Mouse (Mus musculus) liver (tissue): ENCODE results near the gene Atg16l2.

Experiments
- DNase-seq: peaks from one replicate; pipeline ENCODE4 v3.0.0-alpha.2; 2020; ENCODE audit warnings: mixed read lengths

The Atg16l2 gene

DNA sequence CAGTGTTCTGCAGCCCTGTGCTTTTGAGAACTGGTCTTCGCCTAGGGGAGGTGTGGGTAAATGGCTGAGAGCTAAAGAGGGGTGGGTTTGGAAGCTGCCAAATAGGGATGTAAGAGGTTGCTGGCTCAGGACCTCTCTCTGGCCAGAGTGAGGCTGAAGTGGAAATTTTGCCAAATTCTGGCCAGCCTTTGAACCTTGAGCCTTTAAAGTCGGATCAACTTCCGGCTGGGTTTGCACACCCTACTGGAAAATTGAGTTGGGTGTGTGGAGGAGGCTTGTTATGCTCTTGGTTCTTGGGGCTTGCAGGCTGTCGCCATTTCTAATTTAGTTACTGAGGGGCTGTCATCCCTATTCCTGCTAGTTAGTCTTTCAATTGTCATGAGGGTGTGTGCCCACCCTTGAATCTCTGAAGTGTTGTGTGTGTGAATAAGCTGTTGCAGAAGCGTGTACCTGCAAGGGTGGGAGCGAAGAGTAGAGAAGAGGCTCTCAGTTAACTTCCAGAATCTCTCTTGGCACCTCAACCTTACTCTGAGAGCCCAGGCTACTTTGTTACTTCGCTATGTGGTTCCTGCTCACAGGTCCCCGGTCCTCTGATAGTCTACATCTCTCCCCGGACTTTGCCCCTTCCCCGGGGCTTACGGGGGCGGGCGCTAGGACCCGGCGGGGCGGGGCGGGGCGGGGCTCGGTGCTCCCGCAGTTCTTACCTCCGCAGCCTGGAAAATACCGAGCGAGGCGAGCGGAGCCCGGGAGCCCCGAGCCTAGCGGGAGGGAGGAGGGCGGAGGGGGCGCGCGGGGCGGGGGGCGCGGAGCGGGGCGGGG is 18.6 kb upstream of the Atg16l2 start:
- peak; percentile 79 for DNase-seq

- DNase-seq, result no peak
Measured at GRCm38 (mm10) chr7:101319796-101320195, 17.7 kb upstream of the Atg16l2 start.

DNA sequence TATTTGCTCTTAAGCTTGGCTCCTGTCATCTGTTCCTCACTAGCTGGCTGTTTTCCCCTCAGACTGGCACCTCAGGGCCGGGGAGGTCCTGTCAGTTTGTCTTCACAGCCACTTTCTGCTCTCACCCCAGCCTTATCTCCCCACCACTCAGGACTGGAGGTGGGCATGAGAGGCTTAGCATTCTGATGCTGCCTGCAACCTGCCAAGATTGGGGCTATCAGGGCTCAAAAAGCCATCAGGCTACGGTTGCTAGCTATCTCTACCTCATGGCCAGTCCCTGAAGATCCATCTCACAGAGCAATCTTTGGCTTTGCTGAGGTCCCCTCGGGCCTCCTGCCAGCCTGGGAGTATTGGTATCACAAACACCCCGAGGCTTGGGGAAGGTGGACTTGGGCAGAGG is 16.8 kb upstream of the Atg16l2 start:
- DNase-seq, result peak; percentile 63

DNA sequence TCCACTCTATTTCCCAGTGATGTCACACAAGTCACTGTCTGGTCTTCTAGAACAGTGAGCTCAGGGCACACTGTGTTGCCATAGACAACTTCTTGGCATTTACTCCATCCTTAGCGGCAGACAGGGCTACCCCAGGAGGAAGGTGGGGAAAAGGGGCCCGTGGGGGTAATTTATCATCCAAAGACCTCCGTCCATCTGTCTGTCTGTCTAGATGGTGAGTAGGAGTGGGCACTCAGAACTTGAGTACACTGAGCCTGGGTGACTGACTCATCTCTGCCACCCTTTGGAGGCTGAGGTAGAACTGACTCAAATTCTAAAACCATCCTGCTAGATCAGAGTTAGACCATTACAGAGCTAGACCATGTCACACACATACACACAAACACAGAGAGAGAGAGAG is 15.0 kb upstream of the Atg16l2 start, which contains the start of gene Stard10:
Gene Stard10 (plus strand): TSS at position 73 of the 400 bp plus-strand sequence.
- DNase-seq, result no peak

- peak; percentile 59 for DNase-seq
Measured at GRCm38 (mm10) chr7:101316591-101317001, 14.5 kb upstream of the Atg16l2 start.

DNA sequence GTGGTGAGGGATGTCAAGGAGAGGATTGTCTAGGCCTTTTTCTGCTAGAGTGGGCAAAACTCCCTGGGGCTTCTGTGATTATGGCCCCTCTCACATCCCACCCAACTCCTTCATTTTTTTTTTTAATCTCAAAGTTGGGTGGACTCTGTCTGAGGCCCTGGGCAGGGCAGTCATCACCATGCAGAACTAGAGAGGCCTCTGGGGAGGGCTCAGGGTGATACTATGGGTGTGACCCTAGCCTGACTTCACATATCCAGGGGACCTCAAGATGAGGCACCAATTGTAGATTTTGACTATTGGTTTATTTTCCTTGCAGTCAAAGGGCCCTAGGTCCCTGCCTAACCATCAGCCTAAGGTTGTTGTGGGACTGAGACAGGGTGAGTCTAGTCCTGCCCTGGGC is 13.6 kb upstream of the Atg16l2 start:
- peak; percentile 72 for DNase-seq

GRCm38 (mm10) chr7:101314396-101314795 is 12.3 kb upstream of the Atg16l2 start:
- no peak for DNase-seq

DNA sequence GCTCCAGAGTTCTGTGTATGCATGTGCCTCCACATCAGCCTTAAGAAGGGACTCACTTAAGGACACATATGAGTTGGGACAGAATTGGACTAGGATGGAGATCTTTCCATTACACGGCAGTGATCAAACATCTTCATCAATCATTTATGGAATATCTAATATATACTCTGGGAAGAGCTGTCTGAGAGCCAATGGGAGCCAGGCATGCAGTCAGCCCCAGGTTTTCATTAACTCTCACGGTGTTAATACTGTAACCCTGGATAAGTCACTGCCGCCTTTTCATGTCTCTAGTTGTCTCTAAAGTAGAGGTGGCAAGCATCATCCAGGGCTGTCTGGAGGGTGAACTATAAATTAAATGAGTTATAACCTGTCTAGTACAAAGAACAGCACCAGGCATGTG is 11.0 kb upstream of the Atg16l2 start:
- DNase-seq, result no peak

GRCm38 (mm10) chr7:101311061-101311460 is 9.0 kb upstream of the Atg16l2 start:
- DNase-seq, result no peak

DNA sequence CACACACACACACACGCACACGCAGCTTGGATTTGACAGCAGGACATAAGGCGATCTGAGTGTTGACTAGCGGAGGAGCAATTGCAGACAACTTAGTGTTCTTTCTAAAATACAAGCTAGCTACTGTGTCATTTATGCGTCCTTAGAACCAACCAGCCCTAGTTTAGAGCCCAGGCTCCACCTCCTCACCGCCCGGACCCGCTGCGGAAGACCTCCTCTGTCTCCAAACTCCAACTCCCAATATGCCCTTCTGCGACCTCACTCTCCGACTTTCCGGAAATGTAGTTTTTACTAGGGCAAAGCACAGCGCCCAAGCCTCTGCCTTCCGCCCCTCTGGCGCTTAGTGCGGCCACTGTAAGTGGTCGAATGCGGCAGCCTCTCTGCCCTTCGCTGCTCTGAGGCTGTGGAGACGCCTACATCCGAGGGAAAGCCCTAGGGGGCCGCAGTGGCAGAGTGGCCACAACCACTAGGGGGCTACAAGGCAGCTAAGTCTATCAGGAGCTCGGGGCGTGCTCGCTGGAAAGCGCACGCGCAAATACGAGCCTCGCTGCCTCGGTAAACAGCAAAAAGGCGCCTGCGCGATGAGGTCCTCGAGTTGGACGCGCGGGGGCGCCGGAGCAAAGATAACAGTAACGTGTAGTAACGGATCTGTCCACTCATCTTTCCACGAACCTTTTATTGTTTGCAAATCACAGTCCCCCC is 8.4 kb upstream of the Atg16l2 start:
- DNase-seq, result peak; percentile 98

DNA sequence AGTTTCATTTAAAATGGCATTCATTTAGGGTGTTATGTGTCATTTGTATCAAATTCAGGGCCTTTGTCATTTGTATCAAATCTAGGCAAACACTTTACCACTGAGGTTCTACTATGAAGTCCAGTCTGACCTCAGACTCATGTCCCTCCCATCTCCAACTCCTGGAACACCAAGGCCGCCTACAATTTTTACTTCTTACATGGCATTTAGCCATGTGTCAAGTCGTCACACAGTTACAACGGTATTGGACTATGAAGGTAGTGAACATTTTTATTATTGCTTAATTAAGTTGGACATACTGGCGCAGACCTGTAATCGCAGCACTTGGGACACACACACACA is 7.9 kb upstream of the Atg16l2 start:
- DNase-seq, result no peak

GRCm38 (mm10) chr7:101306841-101307240 is 4.8 kb upstream of the Atg16l2 start:
- DNase-seq, result no peak

- no peak for DNase-seq
Measured at GRCm38 (mm10) chr7:101302691-101303090, 640 bp upstream of the Atg16l2 start.

DNA sequence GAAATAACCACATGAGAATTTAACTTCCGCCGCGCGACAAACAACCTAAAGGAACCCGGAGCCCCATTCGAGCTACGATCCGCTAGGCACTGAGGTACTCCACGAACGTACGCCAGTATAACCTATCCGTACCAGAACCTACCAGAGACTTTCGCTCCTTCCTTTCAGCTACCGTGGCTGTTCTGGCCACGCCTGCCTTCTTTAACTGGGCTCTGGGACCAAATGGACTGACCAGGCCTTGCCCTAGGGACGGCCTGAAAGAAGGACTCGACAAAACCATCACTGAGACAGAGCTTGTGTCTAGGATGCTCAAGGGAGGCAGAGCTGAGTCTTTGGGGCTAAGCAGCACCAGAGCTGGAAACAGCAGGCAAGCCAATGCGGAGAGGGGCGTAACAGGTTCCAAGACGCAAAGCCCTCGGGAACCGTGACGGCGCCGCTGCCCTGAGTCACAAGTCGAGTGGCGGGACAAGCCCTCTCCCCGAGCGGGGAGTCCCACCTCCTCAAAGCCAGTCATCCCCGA is 630 bp downstream of the Atg16l2 start:
- no peak for DNase-seq

- no peak for DNase-seq
Measured at GRCm38 (mm10) chr7:101298375-101298774, 3.7 kb downstream of the Atg16l2 start.

DNA sequence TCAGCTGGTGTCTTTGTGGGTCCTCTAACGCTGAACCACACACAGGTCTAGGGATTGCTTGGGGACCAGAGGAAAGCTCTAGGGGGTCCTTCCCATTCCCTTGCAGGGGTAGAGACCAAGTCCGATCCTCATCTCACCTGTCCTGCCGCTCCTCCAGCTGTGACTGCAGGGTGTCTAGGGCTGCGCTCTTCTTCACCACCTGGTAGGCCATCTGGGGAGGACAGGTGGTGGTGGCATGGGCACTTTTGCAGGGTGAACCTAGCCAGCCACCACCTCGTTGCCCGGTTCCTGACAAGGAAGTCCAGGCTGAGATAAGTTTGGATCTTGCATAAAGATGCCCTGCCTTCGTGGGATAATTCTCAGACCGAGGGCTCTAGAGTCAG is 5.0 kb downstream of the Atg16l2 start:
- DNase-seq, result no peak

GRCm38 (mm10) chr7:101296252-101297022 is 5.6 kb downstream of the Atg16l2 start:
- DNase-seq, result peak; percentile 77

GRCm38 (mm10) chr7:101295438-101295837 is 6.6 kb downstream of the Atg16l2 start:
- DNase-seq, result no peak

DNA sequence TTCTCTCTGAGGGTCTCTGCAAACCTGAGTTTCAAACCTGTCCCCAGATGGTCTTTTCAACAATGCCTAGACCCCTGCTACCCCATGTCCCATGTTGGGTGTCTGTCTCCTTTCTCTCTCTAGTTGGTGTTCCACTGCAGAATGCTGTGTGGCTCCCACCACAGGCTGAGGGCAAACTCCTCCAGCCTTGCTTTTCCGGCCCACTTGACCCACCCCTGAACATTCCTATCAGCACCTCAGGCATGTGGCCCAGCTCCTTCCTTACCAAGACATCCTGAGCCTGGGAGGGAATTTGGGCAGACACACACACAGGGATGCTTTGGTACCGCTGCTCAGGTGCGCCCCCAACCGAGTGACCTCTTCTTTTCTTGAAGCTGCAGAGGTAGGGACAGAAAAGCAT is 8.4 kb downstream of the Atg16l2 start:
- DNase-seq, result no peak

DNA sequence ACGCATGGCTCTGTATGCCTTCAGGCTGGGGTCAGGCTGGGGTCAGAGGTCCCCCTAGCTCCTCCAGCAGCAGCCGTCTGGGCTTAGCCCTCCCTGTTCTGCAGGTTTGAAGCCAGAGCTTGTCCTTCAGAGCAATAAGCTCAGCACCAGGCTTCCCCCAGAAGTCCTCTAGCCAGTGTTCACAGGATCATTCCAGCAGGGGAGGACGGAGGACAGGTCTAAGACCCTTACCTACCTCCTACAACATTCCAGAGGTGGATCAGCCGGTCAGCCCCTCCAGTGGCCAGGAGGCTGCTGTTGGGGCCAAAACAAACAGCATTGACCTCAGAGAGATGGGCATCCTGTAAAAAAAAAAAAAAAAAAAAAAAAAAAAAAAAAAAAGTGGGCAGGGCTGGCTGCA is 8.9 kb downstream of the Atg16l2 start:
- no peak for DNase-seq

GRCm38 (mm10) chr7:101292696-101293095 is 9.4 kb downstream of the Atg16l2 start:
- no peak for DNase-seq

DNA sequence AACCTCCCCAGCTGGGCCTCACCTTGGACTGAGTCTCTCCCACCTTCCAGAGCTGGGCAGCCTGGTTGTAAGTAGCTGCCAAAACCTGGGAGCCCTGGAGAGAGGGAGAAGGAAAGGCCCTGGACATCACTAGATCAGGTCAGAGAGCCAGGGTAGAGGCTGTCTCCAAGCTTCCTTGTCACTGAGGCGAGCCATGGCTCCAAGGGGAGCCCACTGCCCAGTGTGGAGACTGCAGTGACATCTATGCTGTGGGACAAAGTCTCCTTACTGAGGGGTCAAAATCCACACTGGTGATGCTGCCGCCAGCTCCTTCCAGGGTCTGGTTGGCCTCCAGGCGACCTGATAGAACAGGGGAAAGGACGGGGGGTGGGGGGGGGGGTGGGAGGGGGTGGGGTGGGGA is 10.0 kb downstream of the Atg16l2 start:
- no peak for DNase-seq

DNA sequence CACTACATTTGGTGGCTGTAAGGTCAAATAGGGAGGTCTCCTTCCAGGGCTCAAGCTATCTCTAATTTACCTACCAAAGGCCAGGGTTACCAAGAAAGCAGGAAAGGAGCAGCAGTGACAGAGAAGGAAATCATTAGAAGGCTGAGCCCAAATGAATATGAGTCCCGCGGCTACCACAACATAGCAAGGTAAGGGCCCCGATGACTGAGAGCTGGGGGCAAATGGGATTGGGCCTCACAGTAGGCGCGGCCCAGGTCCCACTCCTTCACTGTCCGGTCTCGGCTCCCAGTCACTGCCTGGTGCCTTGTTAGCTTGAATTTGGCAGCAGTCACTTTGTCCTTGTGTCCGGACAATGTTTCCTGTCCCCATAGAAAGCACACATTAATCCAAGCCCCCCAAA is 10.4 kb downstream of the Atg16l2 start:
- DNase-seq, result no peak
